Mouse (Mus musculus): Measurements from ENCODE around the gene Tinagl1.

DNA sequence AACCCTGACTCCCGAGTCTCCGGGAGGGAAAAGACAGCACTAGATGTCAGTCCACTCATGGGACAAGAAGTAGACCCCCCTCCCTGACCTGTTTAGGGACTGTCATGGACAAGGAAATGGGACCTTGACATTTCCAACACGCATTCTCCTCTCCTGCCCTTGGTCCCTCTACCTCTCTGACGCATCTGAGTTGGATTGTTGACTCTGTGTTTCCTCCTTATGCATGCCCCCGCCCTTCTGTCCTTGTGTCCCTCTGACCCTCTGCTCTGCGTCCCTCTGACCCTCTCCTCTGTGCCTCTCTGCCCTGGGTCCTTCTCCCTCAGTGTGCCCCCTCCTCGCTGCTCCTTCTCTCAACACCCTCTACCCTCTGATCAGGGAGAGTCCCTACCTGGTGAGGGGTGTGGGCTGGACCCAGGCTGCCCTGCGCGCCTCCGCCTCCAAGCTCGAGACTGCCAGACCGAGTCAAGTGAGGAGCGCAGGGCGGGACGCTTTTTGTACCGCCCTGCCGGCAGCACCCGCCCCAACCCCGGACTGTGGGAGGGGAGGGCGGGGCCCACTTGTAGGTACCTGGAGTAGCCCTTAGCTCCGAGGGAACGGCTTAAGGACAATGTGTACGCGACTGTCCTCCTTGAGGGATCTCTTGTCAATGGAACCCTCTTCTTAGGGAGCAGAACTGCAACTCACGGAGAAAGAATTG, 439 bp downstream of the Tinagl1 start:
- no peak for TF ChIP-seq ZNF384 (IDR thresholded peaks at IDR 0.05; ENCODE audit: low read depth, low read length)
- no peak for TF ChIP-seq MAFK (IDR thresholded peaks at IDR 0.05; ENCODE audit: insufficient read depth, low read depth, low read length)
- no peak for TF ChIP-seq HCFC1 (IDR thresholded peaks at IDR 0.05; ENCODE audit: borderline replicate concordance, insufficient read depth, low read length)
- no peak for TF ChIP-seq ZC3H11A (IDR thresholded peaks at IDR 0.05; ENCODE audit: borderline replicate concordance, low read depth, low read length)
- no peak for TF ChIP-seq CHD2 (IDR thresholded peaks at IDR 0.05; ENCODE audit: low read depth, low read length)
